In the genomic region with DNA sequence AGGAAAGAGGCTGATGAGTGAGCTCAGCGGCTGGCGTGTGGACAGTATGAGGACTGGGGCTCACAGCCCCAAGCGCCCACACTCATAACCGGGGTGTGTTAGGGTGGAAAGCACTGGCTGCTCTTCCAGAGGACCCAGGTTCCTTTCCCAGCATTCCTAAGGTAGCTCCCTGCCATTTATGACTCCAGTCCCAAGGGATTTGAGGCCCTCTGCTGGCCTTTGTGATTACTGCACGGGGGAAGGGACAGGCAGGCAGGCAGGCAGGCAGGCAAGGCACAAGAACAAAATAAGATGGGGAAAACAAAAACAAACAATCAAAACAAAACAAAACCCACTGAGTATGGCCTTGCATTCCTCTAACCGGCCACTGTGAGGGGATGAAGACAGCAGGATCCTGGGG, we compare ENCODE assay signal across 8 mouse cellular contexts.
A peak's percentile ranks its signal among the peaks of the same experiment; 100 is the strongest.
DNase-seq lines count a peak whose midpoint lies in the region; ATAC-seq and TF ChIP-seq lines count a peak whose summit lies in the region.

No protein-coding gene starts in this region.

- no peak for TF ChIP-seq POLR2A in thymus, adult 2 months (IDR thresholded peaks at IDR 0.05; ENCODE audit: control insufficient read depth, extremely low read depth, insufficient read depth, low read length, poor library complexity)

- intact Hi-C loops in gastrocnemius, adult 2 months (cut with DNase I), result no loop called here

- H3K27ac ChIP-seq in gastrocnemius, adult 2 months, result no peak overlapping the region
- H3K27ac ChIP-seq in heart, embryonic 13.5 days (replicated peaks), result peak overlapping the region; percentile 63
- no peak overlapping the region for H3K27ac ChIP-seq in midbrain, embryonic 16.5 days (ENCODE audit: low read length)
- no peak overlapping the region for H3K27ac ChIP-seq in thymus, adult 2 months (ENCODE audit: control insufficient read depth, insufficient read depth, low read length)

- 57% methylated on average over 6 of the region's 6 CpGs for WGBS in heart, embryonic 13.5 days
- 71% methylated on average over 6 of the region's 6 CpGs for WGBS in midbrain, embryonic 16.5 days
- 90% methylated on average over 6 of the region's 6 CpGs for WGBS in thymus, adult 2 months

- H3K4me3 ChIP-seq in gastrocnemius, adult 2 months, result no peak overlapping the region
- H3K4me3 ChIP-seq in E14TG2a.4 (replicated peaks; ENCODE audit: low read length), result peak overlapping the region; percentile 75
- H3K4me3 ChIP-seq in heart, embryonic 13.5 days, result peak overlapping the region; percentile 12; the same call in 1 of the 2 replicates
- no peak overlapping the region for H3K4me3 ChIP-seq in midbrain, embryonic 16.5 days (ENCODE audit: low read depth, low read length)
- no peak overlapping the region for H3K4me3 ChIP-seq in thymus, adult 2 months (ENCODE audit: control insufficient read depth, insufficient read depth, low read length)

- H3K9ac ChIP-seq in heart, embryonic 13.5 days, result no peak overlapping the region
- H3K9ac ChIP-seq in midbrain, embryonic 16.5 days (ENCODE audit: low read depth, low read length), result no peak overlapping the region

- ATAC-seq in heart, embryonic 13.5 days (ENCODE audit: extremely low read depth, insufficient number of reproducible peaks, low FRiP score, low TSS enrichment), result no peak
- ATAC-seq in midbrain, embryonic 16.5 days, result peak; percentile 27; the same call in 1 of the 2 replicates

- DNase-seq in gastrocnemius, adult 2 months, result peak; percentile 38
- DNase-seq in gastrocnemius, adult 8-10 months (ENCODE audit: low spot score in 2 of 2), result no peak
- peak; percentile 68 to 78 for DNase-seq in cerebellum, postnatal 25 days
- DNase-seq in kidney, postnatal 4 days, result peak; percentile 74 to 77
- no peak for DNase-seq in thymus, adult 2 months

- H3K4me2 ChIP-seq in heart, embryonic 13.5 days, result peak overlapping the region; percentile 46
- no peak overlapping the region for H3K4me2 ChIP-seq in midbrain, embryonic 16.5 days (ENCODE audit: low read length)

- no peaks in the 10 kb centered on the region for H3K36me3 ChIP-seq in E14TG2a.4 (ENCODE audit: insufficient read depth, low read length)
- peaks cover 28% of the 10 kb centered on the region for H3K36me3 ChIP-seq in heart, embryonic 13.5 days
- peaks cover 14% of the 10 kb centered on the region; the same call in 1 of the 2 replicates for H3K36me3 ChIP-seq in midbrain, embryonic 16.5 days (ENCODE audit: control insufficient read depth, insufficient read depth, low read length)
- no peaks in the 10 kb centered on the region for H3K36me3 ChIP-seq in thymus, adult 2 months (ENCODE audit: control insufficient read depth, insufficient read depth, low read length)

- peak; percentile 55 for TF ChIP-seq CTCF in gastrocnemius, adult 2 months (IDR thresholded peaks at IDR 0.05)
- peak; percentile 76 for TF ChIP-seq CTCF in E14TG2a.4 (conservative IDR thresholded peaks at IDR 0.05; ENCODE audit: low read length)
- TF ChIP-seq CTCF in thymus, adult 2 months (IDR thresholded peaks at IDR 0.05; ENCODE audit: borderline replicate concordance, control insufficient read depth, extremely low read depth, insufficient read depth, low read length, poor library complexity), result no peak

- no peaks in the 10 kb centered on the region; the same call in 1 of the 2 replicates for H3K27me3 ChIP-seq in E14TG2a.4 (ENCODE audit: insufficient read depth, low read length)
- H3K27me3 ChIP-seq in heart, embryonic 13.5 days (replicated peaks), result no peaks in the 10 kb centered on the region
- no peaks in the 10 kb centered on the region for H3K27me3 ChIP-seq in midbrain, embryonic 16.5 days (ENCODE audit: control insufficient read depth, insufficient read depth, low read depth, low read length)
- no peaks in the 10 kb centered on the region for H3K27me3 ChIP-seq in thymus, adult 2 months (ENCODE audit: control insufficient read depth, insufficient read depth, low read length)

- H3K4me1 ChIP-seq in E14TG2a.4 (replicated peaks; ENCODE audit: low read depth, low read length), result peaks cover 18% of the 10 kb centered on the region
- peaks cover 56% of the 10 kb centered on the region for H3K4me1 ChIP-seq in heart, embryonic 13.5 days
- peaks cover 11% of the 10 kb centered on the region for H3K4me1 ChIP-seq in midbrain, embryonic 16.5 days (ENCODE audit: control insufficient read depth, insufficient read depth, low read length)
- H3K4me1 ChIP-seq in thymus, adult 2 months (replicated peaks; ENCODE audit: control insufficient read depth, insufficient read depth, low read length), result no peaks in the 10 kb centered on the region

- no peaks in the 10 kb centered on the region for H3K9me3 ChIP-seq in E14TG2a.4 (ENCODE audit: low read length)
- H3K9me3 ChIP-seq in heart, embryonic 13.5 days, result no peaks in the 10 kb centered on the region
- H3K9me3 ChIP-seq in midbrain, embryonic 16.5 days (replicated peaks; ENCODE audit: control insufficient read depth, low read length, poor library complexity, severe bottlenecking), result no peaks in the 10 kb centered on the region

Comparison
In these comparisons a context has a peak if more than half of its experiments do, and no peak if none do; other contexts are left out.
1. DNase-seq: peak in gastrocnemius, adult 2 months (single experiment), cerebellum, postnatal 25 days (2 of 2) and kidney, postnatal 4 days (2 of 2); none in gastrocnemius, adult 8-10 months (0 of 2) and thymus, adult 2 months (single experiment).
2. H3K4me3 ChIP-seq: peak in E14TG2a.4 (single experiment) and heart, embryonic 13.5 days (single experiment); none in gastrocnemius, adult 2 months (single experiment), midbrain, embryonic 16.5 days (single experiment) and thymus, adult 2 months (single experiment).